Mouse (Mus musculus): Measurements from ENCODE around the gene Lingo2. TPM values are rescaled to one million over a fixed set of nuclear protein-coding genes. Genes with fewer than 3 reads are reported as not detected.

Lingo2 gene
- polyA plus RNA-seq (2016; fragmentation: Nextera tagmentation; extraction: Ambion mirVana) = 0.40 and 0.54 TPM in 2 replicates

- H3K36me3 ChIP-seq = no peaks in the 10 kb centered on the region
- H3K27ac ChIP-seq = peak within 1 kb of the TSS; percentile 62
- under 1% methylated on average over 59 of the region's 61 CpGs for WGBS
- no peaks in the 10 kb centered on the region for H3K9me3 ChIP-seq (replicated peaks)
- H3K4me1 ChIP-seq = peaks cover 24% of the 10 kb centered on the region
- peak; percentile 63 for DNase-seq (ENCODE audit: low spot score)
- peaks cover 60% of the 10 kb centered on the region for H3K27me3 ChIP-seq (ENCODE audit: low read depth, poor library complexity, severe bottlenecking)
- H3K4me3 ChIP-seq = peak within 1 kb of the TSS; percentile 62
Observed at GRCm38 (mm10) chr4:36951150-36951954, at the start of gene Lingo2. Gene Lingo2 (minus strand): TSS chr4:36951747.

GRCm38 (mm10) chr4:36973358-36973757, 21.8 kb upstream of the Lingo2 start:
- no peaks in the 10 kb centered on the region for H3K9me3 ChIP-seq (replicated peaks)
- no peak overlapping the region for H3K27ac ChIP-seq
- 86% methylated on average over 4 of the region's 4 CpGs for WGBS
- H3K27me3 ChIP-seq (ENCODE audit: low read depth, poor library complexity, severe bottlenecking) = no peaks in the 10 kb centered on the region
- H3K36me3 ChIP-seq = no peaks in the 10 kb centered on the region
- DNase-seq (ENCODE audit: low spot score) = no peak
- H3K4me3 ChIP-seq = no peak overlapping the region
- H3K4me1 ChIP-seq = no peaks in the 10 kb centered on the region

GRCm38 (mm10) chr4:36952431-36953429, 1.2 kb upstream of the Lingo2 start:
- Histone ChIP-seq H3K27me3 (ENCODE audit: low read depth, poor library complexity, severe bottlenecking) (peaks cover 60% of the 10 kb centered on the region), H3K4me3 (peak overlapping the region; percentile 62), H3K36me3 (no peaks in the 10 kb centered on the region), H3K27ac (no peak overlapping the region), H3K4me1 (peaks cover 24% of the 10 kb centered on the region), H3K9me3 (replicated peaks) (no peaks in the 10 kb centered on the region)
- WGBS = 8% methylated on average over 20 of the region's 20 CpGs
- peak; percentile 29 for DNase-seq (ENCODE audit: low spot score)

GRCm38 (mm10) chr4:36951955-36952215, 338 bp upstream of the Lingo2 start:
- H3K27ac ChIP-seq = 0 out of 2 replicates have a peak overlapping the region, but pooled peaks have one; percentile 62
- 1% methylated on average over 7 of the region's 7 CpGs for WGBS
- H3K27me3 ChIP-seq (ENCODE audit: low read depth, poor library complexity, severe bottlenecking) = peaks cover 60% of the 10 kb centered on the region
- H3K9me3 ChIP-seq (replicated peaks) = no peaks in the 10 kb centered on the region
- no peak for DNase-seq (ENCODE audit: low spot score)
- H3K36me3 ChIP-seq = no peaks in the 10 kb centered on the region
- H3K4me3 ChIP-seq = peak overlapping the region; percentile 62
- H3K4me1 ChIP-seq = peaks cover 24% of the 10 kb centered on the region

GRCm38 (mm10) chr4:36950790-36951149, 777 bp downstream of the Lingo2 start:
- Histone ChIP-seq H3K9me3 (replicated peaks) (no peaks in the 10 kb centered on the region), H3K27ac (no peak overlapping the region), H3K4me1 (peaks cover 24% of the 10 kb centered on the region), H3K36me3 (no peaks in the 10 kb centered on the region), H3K4me3 (peak overlapping the region; percentile 62), H3K27me3 (ENCODE audit: low read depth, poor library complexity, severe bottlenecking) (peaks cover 60% of the 10 kb centered on the region)
- WGBS = under 1% methylated on average over 11 of the region's 11 CpGs
- peak; percentile 55 for DNase-seq (ENCODE audit: low spot score)

- Histone ChIP-seq H3K4me1 (peaks cover 24% of the 10 kb centered on the region), H3K4me3 (peak overlapping the region; percentile 62), H3K27me3 (ENCODE audit: low read depth, poor library complexity, severe bottlenecking) (peaks cover 60% of the 10 kb centered on the region), H3K27ac (peak overlapping the region; percentile 30; the same call in 1 of the 2 replicates), H3K9me3 (replicated peaks) (no peaks in the 10 kb centered on the region), H3K36me3 (no peaks in the 10 kb centered on the region)
- WGBS = under 1% methylated on average over 43 of the region's 43 CpGs
- DNase-seq (ENCODE audit: low spot score) = peak; percentile 85
Observed at GRCm38 (mm10) chr4:36950021-36950751, 1.4 kb downstream of the Lingo2 start.

GRCm38 (mm10) chr4:36890810-36891209, 60.7 kb downstream of the Lingo2 start:
- 87% methylated on average over 1 of the region's 1 CpGs for WGBS
- no peak overlapping the region for H3K27ac ChIP-seq
- H3K27me3 ChIP-seq (ENCODE audit: low read depth, poor library complexity, severe bottlenecking) = no peaks in the 10 kb centered on the region

GRCm38 (mm10) chr4:36890365-36890764, 61.2 kb downstream of the Lingo2 start:
- DNase-seq (ENCODE audit: low spot score) = no peak
- no peaks in the 10 kb centered on the region for H3K9me3 ChIP-seq (replicated peaks)
- no peaks in the 10 kb centered on the region for H3K27me3 ChIP-seq (ENCODE audit: low read depth, poor library complexity, severe bottlenecking)
- H3K27ac ChIP-seq = no peak overlapping the region
- H3K4me1 ChIP-seq = no peaks in the 10 kb centered on the region
- H3K36me3 ChIP-seq = no peaks in the 10 kb centered on the region
- WGBS = 91% methylated on average over 3 of the region's 3 CpGs
- no peak overlapping the region for H3K4me3 ChIP-seq

More at GRCm38 (mm10) chr4:36890810-36891209, 60.7 kb downstream of the Lingo2 start:
- no peaks in the 10 kb centered on the region for H3K36me3 ChIP-seq
- no peak for DNase-seq (ENCODE audit: low spot score)
- H3K4me1 ChIP-seq = no peaks in the 10 kb centered on the region
- no peaks in the 10 kb centered on the region for H3K9me3 ChIP-seq (replicated peaks)
- no peak overlapping the region for H3K4me3 ChIP-seq

GRCm38 (mm10) chr4:36874781-36875180, 76.8 kb downstream of the Lingo2 start:
- no peak for DNase-seq (ENCODE audit: low spot score)
- Histone ChIP-seq H3K36me3 (no peaks in the 10 kb centered on the region), H3K4me1 (no peaks in the 10 kb centered on the region), H3K9me3 (replicated peaks) (no peaks in the 10 kb centered on the region), H3K27me3 (ENCODE audit: low read depth, poor library complexity, severe bottlenecking) (no peaks in the 10 kb centered on the region), H3K4me3 (no peak overlapping the region), H3K27ac (no peak overlapping the region)

- no peak for DNase-seq (ENCODE audit: low spot score)
- no peak overlapping the region for H3K4me3 ChIP-seq
- no peaks in the 10 kb centered on the region for H3K4me1 ChIP-seq
- H3K27ac ChIP-seq = no peak overlapping the region
- no peaks in the 10 kb centered on the region for H3K27me3 ChIP-seq (ENCODE audit: low read depth, poor library complexity, severe bottlenecking)
- no peaks in the 10 kb centered on the region for H3K9me3 ChIP-seq (replicated peaks)
- no peaks in the 10 kb centered on the region for H3K36me3 ChIP-seq
Observed at GRCm38 (mm10) chr4:36824982-36825381, 126.6 kb downstream of the Lingo2 start.

- Histone ChIP-seq H3K36me3 (no peaks in the 10 kb centered on the region), H3K9me3 (replicated peaks) (no peaks in the 10 kb centered on the region), H3K27ac (no peak overlapping the region), H3K4me3 (no peak overlapping the region), H3K4me1 (no peaks in the 10 kb centered on the region), H3K27me3 (ENCODE audit: low read depth, poor library complexity, severe bottlenecking) (no peaks in the 10 kb centered on the region)
- no peak for DNase-seq (ENCODE audit: low spot score)
Observed at GRCm38 (mm10) chr4:36821914-36822313, 129.6 kb downstream of the Lingo2 start.

- no peak for DNase-seq (ENCODE audit: low spot score)
- no peaks in the 10 kb centered on the region for H3K9me3 ChIP-seq (replicated peaks)
- H3K27me3 ChIP-seq (ENCODE audit: low read depth, poor library complexity, severe bottlenecking) = no peaks in the 10 kb centered on the region
- H3K27ac ChIP-seq = no peak overlapping the region
- H3K36me3 ChIP-seq = no peaks in the 10 kb centered on the region
- H3K4me3 ChIP-seq = no peak overlapping the region
- 94% methylated on average over 4 of the region's 4 CpGs for WGBS
- no peaks in the 10 kb centered on the region for H3K4me1 ChIP-seq
Observed at GRCm38 (mm10) chr4:36775088-36775487, 176.5 kb downstream of the Lingo2 start.

All from limb, embryonic 10.5 days (tissue).